In the genomic region with DNA sequence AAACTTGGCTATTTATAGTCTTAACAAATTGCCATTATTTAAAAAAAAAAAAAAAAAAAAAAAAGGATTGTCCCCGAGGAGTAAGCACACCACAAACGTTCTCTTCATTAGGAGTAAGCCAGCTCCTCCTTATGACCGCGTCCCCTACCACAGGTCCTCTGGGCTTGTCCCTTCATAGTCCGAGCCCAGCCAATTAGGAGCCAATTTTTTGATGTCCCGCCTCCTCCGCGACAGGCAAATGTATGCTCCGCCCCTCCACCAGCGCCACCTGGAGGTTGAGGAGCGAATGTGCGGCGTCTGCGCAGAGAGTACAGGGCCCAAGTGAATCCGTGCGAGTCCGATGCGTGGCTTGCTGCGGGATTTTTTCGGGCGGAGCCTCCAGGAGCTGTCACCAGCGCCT, we compare ENCODE assay signal across 8 mouse cellular contexts. TPM values are rescaled to one million over a fixed set of nuclear protein-coding genes. Genes with fewer than 3 reads are reported as not detected.
DNase-seq lines count a peak whose midpoint lies in the region; ATAC-seq and TF ChIP-seq lines count a peak whose summit lies in the region.

No protein-coding gene starts in this region.

- TF ChIP-seq EP300 in liver, postnatal 0 days (IDR thresholded peaks at IDR 0.05; ENCODE audit: low read depth): no peak

- in situ Hi-C loops in ES-E14 (cut with MboI; ENCODE audit: low sequenced_read_pairs in 2 of 2, unreplicated experiment in 2 of 2): no loop called here

- DNase-seq in ES-E14 (ENCODE audit: low read depth, low spot score): peak; percentile 91
- peak; percentile 97 for DNase-seq in cerebellum, adult 11-12 months
- DNase-seq in heart, postnatal 14 days: peak; percentile 96 to 98
- DNase-seq in layer of hippocampus, adult 11-12 months (ENCODE audit: low spot score): peak; percentile 97
- peak; percentile 94 for DNase-seq in liver, postnatal 0 days
- peak; percentile 93 for DNase-seq in telencephalon, adult 2 months (ENCODE audit: low read depth, low spot score)

- H3K4me1 ChIP-seq in ES-E14 (ENCODE audit: control insufficient read depth in 2 of 2, insufficient read depth in 2 of 2, low read length in 2 of 2, poor library complexity in 1 of 2): peaks cover 0 to 20% of the 10 kb centered on the region in 2 experiments; a peak in 2 of 4 replicates
- H3K4me1 ChIP-seq in forebrain, embryonic 15.5 days: peaks cover 7% of the 10 kb centered on the region; the same call in 1 of the 2 replicates
- peaks cover 3% of the 10 kb centered on the region; the same call in 1 of the 2 replicates for H3K4me1 ChIP-seq in liver, postnatal 0 days (ENCODE audit: insufficient read depth)
- peaks cover 15% of the 10 kb centered on the region for H3K4me1 ChIP-seq in neural tube, embryonic 13.5 days (replicated peaks)

- H3K9ac ChIP-seq in ES-E14 (ENCODE audit: insufficient read depth, low read depth, low read length, poor library complexity, severe bottlenecking): peak overlapping the region; percentile 49; the same call in 1 of the 2 replicates
- H3K9ac ChIP-seq in forebrain, embryonic 15.5 days (replicated peaks): 0 out of 2 replicates have a peak overlapping the region, but pooled peaks have one; percentile 33
- no peak overlapping the region for H3K9ac ChIP-seq in liver, postnatal 0 days (replicated peaks)
- H3K9ac ChIP-seq in neural tube, embryonic 13.5 days: 0 out of 2 replicates have a peak overlapping the region, but pooled peaks have one; percentile 39

- H3K4me2 ChIP-seq in forebrain, embryonic 15.5 days (replicated peaks): peak overlapping the region; percentile 47
- peak overlapping the region; percentile 62 for H3K4me2 ChIP-seq in liver, postnatal 0 days (ENCODE audit: low read depth, low read length)
- H3K4me2 ChIP-seq in neural tube, embryonic 13.5 days: peak overlapping the region; percentile 51

- TF ChIP-seq CTCF in liver, postnatal 0 days (IDR thresholded peaks at IDR 0.05; ENCODE audit: low read depth): peak; percentile 97

- 0% methylated on average over 22 of the region's 22 CpGs for WGBS in forebrain, embryonic 15.5 days
- WGBS in liver, postnatal 0 days (ENCODE audit: insufficient replicate concordance): under 1% methylated on average over 22 of the region's 22 CpGs
- WGBS in neural tube, embryonic 13.5 days: under 1% methylated on average over 22 of the region's 22 CpGs

- H3K36me3 ChIP-seq in ES-E14 (ENCODE audit: control insufficient read depth, insufficient read depth, low read length, poor library complexity, severe bottlenecking): no peaks in the 10 kb centered on the region
- no peaks in the 10 kb centered on the region for H3K36me3 ChIP-seq in forebrain, embryonic 15.5 days
- no peaks in the 10 kb centered on the region for H3K36me3 ChIP-seq in liver, postnatal 0 days (replicated peaks; ENCODE audit: insufficient read depth, low read length)
- no peaks in the 10 kb centered on the region for H3K36me3 ChIP-seq in neural tube, embryonic 13.5 days

- H3K9me3 ChIP-seq in ES-E14 (ENCODE audit: control insufficient read depth, insufficient read depth, low read depth, low read length): no peaks in the 10 kb centered on the region
- no peaks in the 10 kb centered on the region for H3K9me3 ChIP-seq in forebrain, embryonic 15.5 days
- no peaks in the 10 kb centered on the region for H3K9me3 ChIP-seq in liver, postnatal 0 days (ENCODE audit: low read length)
- H3K9me3 ChIP-seq in neural tube, embryonic 13.5 days: no peaks in the 10 kb centered on the region

- intact Hi-C loops in heart, postnatal 14 days (cut with DNase I): loop anchor here (2.0 to 10.0 kb wide), 3 partner anchors 33 to 217 kb away; a partner anchor contains a TSS

- peak; percentile 92 for ATAC-seq in forebrain, embryonic 15.5 days (replicated peaks)
- peak; percentile 92 for ATAC-seq in liver, postnatal 0 days
- ATAC-seq in neural tube, embryonic 13.5 days (ENCODE audit: low read depth): peak; percentile 94

- no peak overlapping the region for H3K27ac ChIP-seq in ES-E14 (ENCODE audit: insufficient read depth, low read depth, low read length, poor library complexity, severe bottlenecking)
- 0 out of 2 replicates have a peak overlapping the region, but pooled peaks have one; percentile 7 for H3K27ac ChIP-seq in forebrain, embryonic 15.5 days (replicated peaks)
- no peak overlapping the region for H3K27ac ChIP-seq in liver, postnatal 0 days (ENCODE audit: low read depth)
- no peak overlapping the region; the same call in 1 of the 2 replicates for H3K27ac ChIP-seq in neural tube, embryonic 13.5 days (replicated peaks)

- peak overlapping the region in 1 of 2 experiments; percentile 48; a peak in 2 of 4 replicates for H3K4me3 ChIP-seq in ES-E14 (ENCODE audit: insufficient read depth in 1 of 2, low read depth in 1 of 2, low read length in 2 of 2, poor library complexity in 1 of 2, severe bottlenecking in 1 of 2)
- peak overlapping the region; percentile 33 for H3K4me3 ChIP-seq in forebrain, embryonic 15.5 days
- H3K4me3 ChIP-seq in liver, postnatal 0 days (ENCODE audit: low read depth, low read length): peak overlapping the region; percentile 21
- peak overlapping the region; percentile 23 for H3K4me3 ChIP-seq in neural tube, embryonic 13.5 days

- 0 out of 2 replicates have a peak, but pooled peaks cover 2% of the 10 kb centered on the region for H3K27me3 ChIP-seq in forebrain, embryonic 15.5 days
- H3K27me3 ChIP-seq in liver, postnatal 0 days (ENCODE audit: insufficient read depth, low read length): no peaks in the 10 kb centered on the region
- H3K27me3 ChIP-seq in neural tube, embryonic 13.5 days: no peaks in the 10 kb centered on the region

TF ChIP-seq in ES-E14, 5 proteins besides CTCF, POLR2A, EP300 and RAD21:
- TF ChIP-seq ZC3H11A (IDR thresholded peaks at IDR 0.05; ENCODE audit: borderline replicate concordance, low read depth, low read length) (0 out of 2 replicates have a peak, but pooled peaks have one; percentile 1), CHD2 (IDR thresholded peaks at IDR 0.05; ENCODE audit: low read depth, low read length) (no peak), MAFK (IDR thresholded peaks at IDR 0.05; ENCODE audit: insufficient read depth, low read depth, low read length) (no peak), ZNF384 (IDR thresholded peaks at IDR 0.05; ENCODE audit: low read depth, low read length) (peak; percentile 41; the same call in 1 of the 2 replicates), HCFC1 (IDR thresholded peaks at IDR 0.05; ENCODE audit: borderline replicate concordance, insufficient read depth, low read length) (no peak)

RNA-seq across cellular contexts. Expression of a gene that starts 14.1 kb away (rescaled TPM):
- total RNA-seq in ES-E14 (2012; rRNA removed): 77.0 and 90.9 TPM in 2 replicates
- polyA plus RNA-seq in forebrain, embryonic 15.5 days (2015; fragmentation: Nextera tagmentation; extraction: Ambion mirVana): 90.4 and 95.4 TPM in 2 replicates
- total RNA-seq in heart, postnatal 14 days (2021): 100 to 1,000 TPM; 118 to 122 TPM
- 21.0 and 24.3 TPM in 2 replicates for polyA plus RNA-seq in liver, postnatal 0 days (2015; fragmentation: Nextera tagmentation; extraction: Ambion mirVana)
- 95.7 and 118 TPM in 2 replicates for polyA plus RNA-seq in neural tube, embryonic 13.5 days (2015; fragmentation: Nextera tagmentation; extraction: Ambion mirVana)
